Mouse (Mus musculus): ENCODE data around the gene Zfyve28. TPM values are rescaled to one million over a fixed set of nuclear protein-coding genes. Genes with fewer than 3 reads are reported as not detected.

Zfyve28 gene
- total and polyA plus RNA-seq, 2 experiments from 2014 or later, result 4.0 to 12.2 TPM

DNA sequence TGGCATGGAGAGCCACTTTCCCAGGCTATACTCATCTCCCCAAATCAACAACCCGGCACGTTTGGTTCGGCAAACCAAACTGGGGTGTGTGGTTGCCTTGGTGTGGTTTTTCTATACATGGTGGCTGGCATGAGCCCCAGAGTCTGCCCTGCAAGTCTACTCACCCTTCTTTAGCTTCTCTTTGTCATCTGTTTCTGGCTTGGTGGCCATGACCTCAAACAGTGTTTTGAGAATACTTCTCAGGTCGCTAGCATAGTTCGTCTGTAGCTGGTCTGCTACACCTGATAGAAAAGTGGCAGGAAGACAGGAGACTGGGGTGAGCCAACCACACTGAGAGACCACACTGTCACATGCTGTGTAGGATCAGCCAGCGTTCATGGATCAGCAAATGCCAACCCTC is 89.6 kb downstream of the Zfyve28 start:
- H3K9me3 ChIP-seq (ENCODE audit: low read length), result no peaks in the 10 kb centered on the region
- no peaks in the 10 kb centered on the region for H3K4me1 ChIP-seq (ENCODE audit: insufficient read depth)
- TF ChIP-seq CTCF (IDR thresholded peaks at IDR 0.05; ENCODE audit: low read depth), result no peak
- no peak overlapping the region for H3K4me3 ChIP-seq (ENCODE audit: low read depth, low read length)
- no peak for ATAC-seq
- no peak overlapping the region for H3K27ac ChIP-seq (ENCODE audit: low read depth, low read length)
- no peaks in the 10 kb centered on the region; the same call in 1 of the 2 replicates for H3K36me3 ChIP-seq (ENCODE audit: insufficient read depth)
- H3K9ac ChIP-seq, result no peak overlapping the region
- no peaks in the 10 kb centered on the region for H3K27me3 ChIP-seq (ENCODE audit: insufficient read depth, low read length)
- DNase-seq, result no peak
- H3K4me2 ChIP-seq (ENCODE audit: low read depth), result no peak overlapping the region
- WGBS, result 84% methylated on average over 6 of the region's 6 CpGs

DNA sequence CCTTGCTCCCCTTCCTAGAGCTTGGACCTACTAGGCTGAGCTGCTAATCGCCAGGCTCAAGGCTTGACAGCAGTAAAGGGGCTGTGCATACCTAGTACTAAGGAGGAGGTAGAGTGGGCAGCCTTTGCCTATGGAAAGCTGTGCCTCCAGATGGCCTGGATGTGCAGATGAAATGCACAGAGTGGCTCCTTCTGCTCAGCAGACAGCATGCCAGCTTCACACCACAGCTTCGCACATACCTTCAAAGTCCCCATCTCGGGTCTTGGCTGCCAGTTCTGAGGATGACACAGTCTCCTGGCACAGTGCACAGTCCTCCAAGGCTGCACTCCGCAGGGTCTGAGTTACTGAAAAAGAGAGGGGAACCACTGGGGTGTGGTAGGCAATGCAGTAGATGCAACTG is 91.0 kb downstream of the Zfyve28 start:
- no peaks in the 10 kb centered on the region for H3K27me3 ChIP-seq (ENCODE audit: insufficient read depth, low read length)
- TF ChIP-seq CTCF (IDR thresholded peaks at IDR 0.05; ENCODE audit: low read depth), result no peak
- DNase-seq (peak; percentile 65), ATAC-seq (peak; percentile 81)
- WGBS, result 64% methylated on average over 4 of the region's 4 CpGs
- H3K4me1 ChIP-seq (ENCODE audit: insufficient read depth), result no peaks in the 10 kb centered on the region
- no peak overlapping the region for H3K9ac ChIP-seq
- H3K4me2 ChIP-seq (ENCODE audit: low read depth), result no peak overlapping the region
- no peaks in the 10 kb centered on the region; the same call in 1 of the 2 replicates for H3K36me3 ChIP-seq (ENCODE audit: insufficient read depth)
- H3K9me3 ChIP-seq (ENCODE audit: low read length), result no peaks in the 10 kb centered on the region
- no peak overlapping the region for H3K4me3 ChIP-seq (ENCODE audit: low read depth, low read length)
- no peak overlapping the region for H3K27ac ChIP-seq (ENCODE audit: low read depth, low read length)

DNA sequence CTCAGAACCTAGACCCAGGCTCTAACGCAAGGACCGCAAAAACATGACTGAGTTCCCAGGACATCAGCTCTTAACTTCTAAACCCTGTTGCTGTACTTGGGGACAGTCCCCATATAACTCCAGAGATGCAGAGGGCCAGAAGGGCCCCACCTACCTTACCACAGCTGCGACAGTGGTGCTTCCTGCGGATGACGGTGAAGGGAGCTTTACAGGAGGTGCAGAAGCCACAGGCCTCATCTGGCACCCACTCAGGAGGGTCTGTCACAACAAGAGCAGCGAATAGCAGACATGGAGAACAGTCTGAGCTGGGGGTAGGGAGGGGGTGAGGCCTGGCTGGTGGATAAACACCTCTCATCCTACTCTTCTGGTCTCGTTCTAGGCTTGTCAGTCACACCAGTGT is 91.8 kb downstream of the Zfyve28 start:
- no peaks in the 10 kb centered on the region for H3K9me3 ChIP-seq (ENCODE audit: low read length)
- H3K4me3 ChIP-seq (ENCODE audit: low read depth, low read length), result no peak overlapping the region
- no peak overlapping the region for H3K27ac ChIP-seq (ENCODE audit: low read depth, low read length)
- no peak overlapping the region for H3K9ac ChIP-seq
- no peaks in the 10 kb centered on the region for H3K27me3 ChIP-seq (ENCODE audit: insufficient read depth, low read length)
- ATAC-seq (no peak), DNase-seq (no peak)
- no peak for TF ChIP-seq CTCF (IDR thresholded peaks at IDR 0.05; ENCODE audit: low read depth)
- WGBS, result 82% methylated on average over 7 of the region's 7 CpGs
- H3K36me3 ChIP-seq (ENCODE audit: insufficient read depth), result no peaks in the 10 kb centered on the region; the same call in 1 of the 2 replicates
- no peaks in the 10 kb centered on the region for H3K4me1 ChIP-seq (ENCODE audit: insufficient read depth)
- H3K4me2 ChIP-seq (ENCODE audit: low read depth), result no peak overlapping the region

DNA sequence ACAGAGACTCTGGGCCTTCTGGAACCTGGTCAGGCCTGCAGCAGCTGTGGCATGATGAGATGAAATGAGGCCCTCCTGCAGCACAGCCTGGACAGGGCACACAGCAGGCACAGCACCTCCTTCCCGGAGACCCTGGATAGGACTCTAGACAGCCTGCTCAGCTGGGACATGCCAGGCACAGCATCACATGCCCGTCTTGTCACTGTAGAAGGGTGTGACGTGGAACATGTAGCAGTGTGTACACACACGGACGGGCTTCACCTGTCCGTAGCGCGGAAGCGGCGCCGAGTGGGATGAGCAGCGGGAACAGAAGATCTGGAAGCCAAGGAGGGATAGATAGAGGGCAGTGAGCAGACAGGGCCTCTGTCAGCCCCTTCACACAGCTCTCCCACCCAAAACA is 92.5 kb downstream of the Zfyve28 start:
- 94% methylated on average over 12 of the region's 12 CpGs for WGBS
- H3K27me3 ChIP-seq (ENCODE audit: insufficient read depth, low read length), result no peaks in the 10 kb centered on the region
- H3K36me3 ChIP-seq (ENCODE audit: insufficient read depth), result no peaks in the 10 kb centered on the region; the same call in 1 of the 2 replicates
- H3K4me1 ChIP-seq (ENCODE audit: insufficient read depth), result no peaks in the 10 kb centered on the region
- DNase-seq, result no peak
- TF ChIP-seq CTCF (IDR thresholded peaks at IDR 0.05; ENCODE audit: low read depth), result no peak
- H3K27ac ChIP-seq (ENCODE audit: low read depth, low read length), result no peak overlapping the region
- no peaks in the 10 kb centered on the region for H3K9me3 ChIP-seq (ENCODE audit: low read length)
- ATAC-seq, result no peak
- H3K4me3 ChIP-seq (ENCODE audit: low read depth, low read length), result no peak overlapping the region
- H3K4me2 ChIP-seq (ENCODE audit: low read depth), result no peak overlapping the region
- H3K9ac ChIP-seq, result no peak overlapping the region

DNA sequence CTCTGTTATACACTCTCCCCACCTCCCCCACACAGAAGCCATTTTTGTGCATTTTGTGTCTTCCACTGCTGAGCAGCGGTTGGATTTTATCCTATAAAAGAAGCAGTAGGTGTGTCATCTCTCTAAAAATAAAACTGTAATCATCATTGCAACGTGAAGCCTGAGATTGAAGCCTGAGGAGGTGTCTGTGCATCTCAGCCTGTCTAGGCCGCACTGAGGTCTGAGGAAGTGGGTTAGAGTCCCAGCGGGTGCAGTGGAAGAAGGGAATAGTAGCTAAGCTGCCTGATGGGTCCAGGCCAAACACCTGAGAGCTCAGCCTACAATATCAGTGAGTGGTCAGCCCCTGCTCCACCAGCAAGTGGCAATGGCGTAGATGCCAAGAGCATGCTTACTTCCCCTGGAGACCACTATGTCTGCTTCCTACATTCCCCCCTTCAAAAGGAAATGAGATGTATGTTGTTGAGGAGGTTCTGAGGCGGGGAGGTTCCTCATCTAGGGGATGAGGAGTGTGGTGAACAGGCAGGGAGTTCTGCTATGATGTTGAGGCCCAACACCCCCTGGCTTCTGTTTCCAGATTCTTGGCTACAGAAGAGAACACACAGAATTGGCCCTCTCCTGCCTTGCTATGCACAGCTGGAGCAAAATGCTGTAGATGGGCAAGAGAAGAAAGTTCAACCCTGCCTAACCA is 93.1 kb downstream of the Zfyve28 start:
- no peak for TF ChIP-seq CTCF (IDR thresholded peaks at IDR 0.05; ENCODE audit: low read depth)
- Histone ChIP-seq H3K4me3 (ENCODE audit: low read depth, low read length) (no peak overlapping the region), H3K4me2 (ENCODE audit: low read depth) (no peak overlapping the region), H3K9me3 (ENCODE audit: low read length) (no peaks in the 10 kb centered on the region), H3K27ac (ENCODE audit: low read depth, low read length) (no peak overlapping the region), H3K9ac (no peak overlapping the region), H3K4me1 (ENCODE audit: insufficient read depth) (no peaks in the 10 kb centered on the region), H3K36me3 (ENCODE audit: insufficient read depth) (no peaks in the 10 kb centered on the region; the same call in 1 of the 2 replicates), H3K27me3 (ENCODE audit: insufficient read depth, low read length) (no peaks in the 10 kb centered on the region)
- WGBS, result 77% methylated on average over 6 of the region's 6 CpGs
- no peak for DNase-seq
- ATAC-seq, result no peak

DNA sequence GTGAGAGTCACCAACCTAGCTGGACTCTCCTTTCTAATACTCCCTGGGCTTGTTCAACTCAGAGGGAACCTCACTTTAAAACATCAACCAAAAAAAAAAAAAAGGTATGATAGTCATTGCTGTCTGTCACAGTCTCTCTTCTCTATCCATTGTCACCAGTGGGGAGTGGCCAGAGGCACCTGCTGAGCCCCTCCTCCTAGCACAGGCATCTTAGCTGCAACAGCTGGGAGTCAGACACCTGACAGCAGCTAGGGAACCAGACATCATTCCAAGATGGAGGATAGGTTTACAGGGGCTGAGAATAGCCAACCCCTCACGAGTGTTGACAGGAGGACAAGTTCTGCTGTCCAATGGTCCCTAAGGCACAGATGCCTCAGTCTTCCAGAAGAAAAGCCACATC is 93.8 kb downstream of the Zfyve28 start:
- no peak for TF ChIP-seq CTCF (IDR thresholded peaks at IDR 0.05; ENCODE audit: low read depth)
- DNase-seq (no peak), ATAC-seq (no peak)
- Histone ChIP-seq H3K36me3 (ENCODE audit: insufficient read depth) (no peaks in the 10 kb centered on the region; the same call in 1 of the 2 replicates), H3K9ac (no peak overlapping the region), H3K4me3 (ENCODE audit: low read depth, low read length) (no peak overlapping the region), H3K27ac (ENCODE audit: low read depth, low read length) (no peak overlapping the region), H3K27me3 (ENCODE audit: insufficient read depth, low read length) (no peaks in the 10 kb centered on the region), H3K4me1 (ENCODE audit: insufficient read depth) (no peaks in the 10 kb centered on the region), H3K4me2 (ENCODE audit: low read depth) (no peak overlapping the region), H3K9me3 (ENCODE audit: low read length) (no peaks in the 10 kb centered on the region)
- WGBS, result 59% methylated on average over 1 of the region's 1 CpGs

DNA sequence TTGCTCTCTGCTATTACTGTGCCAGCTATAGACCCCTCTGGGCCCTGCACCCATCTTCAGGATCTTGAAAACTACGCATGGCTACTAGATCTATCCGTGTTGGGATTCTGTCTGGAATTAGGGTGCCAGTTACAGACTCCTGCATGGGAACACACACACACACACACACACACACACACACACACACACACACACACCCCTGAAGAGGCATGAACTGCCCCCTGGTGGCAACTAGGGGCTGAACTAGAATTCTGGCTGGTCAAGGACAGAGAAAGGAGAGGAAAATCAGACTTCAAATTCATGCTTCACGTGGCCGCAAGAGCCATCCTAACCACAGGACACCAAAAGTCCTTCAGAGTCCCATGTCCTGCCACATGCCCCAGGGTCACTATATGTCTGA is 96.4 kb downstream of the Zfyve28 start:
- no peak for ATAC-seq
- Histone ChIP-seq H3K27ac (ENCODE audit: low read depth, low read length) (no peak overlapping the region), H3K36me3 (ENCODE audit: insufficient read depth) (no peaks in the 10 kb centered on the region; the same call in 1 of the 2 replicates), H3K4me2 (ENCODE audit: low read depth) (no peak overlapping the region), H3K4me1 (ENCODE audit: insufficient read depth) (peaks cover 6% of the 10 kb centered on the region; the same call in 1 of the 2 replicates), H3K27me3 (ENCODE audit: insufficient read depth, low read length) (no peaks in the 10 kb centered on the region), H3K4me3 (ENCODE audit: low read depth, low read length) (no peak overlapping the region), H3K9ac (no peak overlapping the region), H3K9me3 (ENCODE audit: low read length) (no peaks in the 10 kb centered on the region)
- DNase-seq, result no peak
- TF ChIP-seq CTCF (IDR thresholded peaks at IDR 0.05; ENCODE audit: low read depth), result peak; percentile 69
- 72% methylated on average over 4 of the region's 4 CpGs for WGBS

Data from forebrain, postnatal 0 days (tissue).